Mouse (Mus musculus): ENCODE measurements around the gene Cotl1. TPM values are rescaled to one million over a fixed set of nuclear protein-coding genes. Genes with fewer than 3 reads are reported as not detected.

The Cotl1 gene
- polyA plus RNA-seq, 1 experiment from 2014 or later, result 262 TPM

DNA sequence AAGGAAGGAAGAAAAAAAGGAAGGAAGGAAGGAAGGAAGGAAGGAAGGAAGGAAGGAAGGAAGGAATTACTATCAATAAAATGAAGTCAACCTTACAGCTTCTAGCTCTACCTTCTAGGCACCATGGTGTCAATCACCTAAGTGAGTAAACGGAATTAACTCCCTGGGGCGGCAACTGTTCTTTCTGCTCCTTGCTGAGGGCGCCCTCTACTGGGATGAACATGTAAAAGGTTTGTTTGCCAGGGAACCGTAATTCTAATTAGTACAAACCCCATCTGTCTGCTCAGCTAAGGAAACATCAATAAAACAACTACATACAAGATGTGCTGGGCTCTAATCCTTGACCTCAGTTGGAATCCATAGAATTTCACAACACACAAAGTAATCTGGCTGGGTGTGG is 3.1 kb upstream of the Cotl1 start:
- Histone ChIP-seq H3K27ac (ENCODE audit: low read length) (no peak overlapping the region), H3K4me1 (ENCODE audit: control insufficient read depth, insufficient read depth, low read length) (peaks cover 4% of the 10 kb centered on the region; the same call in 1 of the 2 replicates), H3K9me3 (ENCODE audit: control insufficient read depth, low read length) (no peaks in the 10 kb centered on the region), H3K4me3 (ENCODE audit: low read length) (no peak overlapping the region), H3K9ac (ENCODE audit: low read depth, low read length) (no peak overlapping the region), H3K27me3 (replicated peaks; ENCODE audit: control insufficient read depth, insufficient read depth, low read length) (no peaks in the 10 kb centered on the region), H3K4me2 (ENCODE audit: low read depth, low read length) (no peak overlapping the region), H3K36me3 (ENCODE audit: control insufficient read depth, insufficient read depth, low read length) (no peaks in the 10 kb centered on the region)
- ATAC-seq, result no peak
- 2% methylated on average over 4 of the region's 4 CpGs for WGBS

DNA sequence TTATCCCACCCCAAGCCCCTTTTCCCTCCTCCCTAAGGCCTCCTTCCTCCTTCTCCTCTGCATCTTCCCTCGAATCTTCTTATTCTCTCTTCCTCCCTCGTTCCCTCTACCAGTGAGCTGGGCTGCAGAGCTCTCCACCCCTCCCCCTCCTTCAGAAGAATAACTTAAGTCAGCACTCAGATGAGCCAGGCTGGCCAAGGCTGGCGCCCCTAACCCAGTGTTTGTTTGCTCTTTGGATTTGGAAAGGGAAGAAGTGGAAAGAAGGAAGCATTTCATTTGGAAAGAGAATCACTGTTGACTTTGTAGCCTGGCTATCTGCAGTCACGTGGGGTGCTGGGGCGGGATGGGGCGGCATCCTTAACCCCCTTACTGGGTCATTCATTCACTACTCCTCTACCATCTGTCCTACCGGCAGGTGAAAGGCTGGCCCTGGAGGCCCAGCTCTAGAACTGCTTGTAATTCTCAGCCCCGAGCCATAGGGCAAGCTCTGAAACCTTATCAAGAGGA is 614 bp upstream of the Cotl1 start:
- Histone ChIP-seq H3K4me1 (ENCODE audit: control insufficient read depth, insufficient read depth, low read length) (peaks cover 23% of the 10 kb centered on the region), H3K9ac (ENCODE audit: low read depth, low read length) (peak overlapping the region; percentile 64), H3K4me2 (ENCODE audit: low read depth, low read length) (peak overlapping the region; percentile 81), H3K4me3 (ENCODE audit: low read length) (peak overlapping the region; percentile 75), H3K27ac (ENCODE audit: low read length) (peak overlapping the region; percentile 95), H3K36me3 (ENCODE audit: control insufficient read depth, insufficient read depth, low read length) (no peaks in the 10 kb centered on the region), H3K9me3 (ENCODE audit: control insufficient read depth, low read length) (no peaks in the 10 kb centered on the region), H3K27me3 (replicated peaks; ENCODE audit: control insufficient read depth, insufficient read depth, low read length) (no peaks in the 10 kb centered on the region)
- WGBS, result 11% methylated on average over 8 of the region's 8 CpGs
- ATAC-seq, result peak; percentile 79

DNA sequence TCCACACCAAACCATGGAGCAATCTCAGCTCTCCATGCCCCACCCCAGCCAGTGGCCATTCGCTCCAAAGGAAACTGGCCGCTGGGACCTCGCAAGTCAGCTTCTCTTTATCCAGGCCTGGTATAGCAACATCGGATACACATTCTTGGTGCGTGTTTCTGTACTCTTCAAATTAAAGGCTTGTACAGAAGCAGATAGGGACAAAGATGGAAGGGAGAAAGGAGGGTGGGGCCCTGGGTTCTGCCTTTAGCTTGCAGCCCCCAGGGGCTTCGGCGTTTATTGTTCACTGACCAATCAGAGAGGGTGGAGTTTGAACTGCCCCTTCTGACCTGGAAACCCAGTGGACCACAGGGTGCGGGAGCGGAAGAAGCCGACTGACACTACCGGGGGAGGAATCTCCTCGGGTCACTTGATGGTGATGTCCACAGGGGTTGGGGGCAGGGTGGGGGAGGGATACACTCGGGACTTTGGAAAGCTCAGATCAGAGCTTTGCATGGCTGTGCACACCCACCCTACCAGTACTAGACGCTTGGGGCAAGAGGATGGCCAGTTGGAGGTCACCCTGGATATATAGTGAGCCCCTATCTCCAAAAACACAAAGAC is 824 bp downstream of the Cotl1 start:
- Histone ChIP-seq H3K27me3 (replicated peaks; ENCODE audit: control insufficient read depth, insufficient read depth, low read length) (no peaks in the 10 kb centered on the region), H3K27ac (ENCODE audit: low read length) (peak overlapping the region; percentile 87), H3K9me3 (ENCODE audit: control insufficient read depth, low read length) (no peaks in the 10 kb centered on the region), H3K36me3 (ENCODE audit: control insufficient read depth, insufficient read depth, low read length) (no peaks in the 10 kb centered on the region), H3K4me3 (ENCODE audit: low read length) (peak overlapping the region; percentile 75), H3K4me2 (ENCODE audit: low read depth, low read length) (peak overlapping the region; percentile 81), H3K9ac (ENCODE audit: low read depth, low read length) (peak overlapping the region; percentile 89), H3K4me1 (ENCODE audit: control insufficient read depth, insufficient read depth, low read length) (peaks cover 24% of the 10 kb centered on the region)
- no peak for ATAC-seq
- 6% methylated on average over 14 of the region's 14 CpGs for WGBS

DNA sequence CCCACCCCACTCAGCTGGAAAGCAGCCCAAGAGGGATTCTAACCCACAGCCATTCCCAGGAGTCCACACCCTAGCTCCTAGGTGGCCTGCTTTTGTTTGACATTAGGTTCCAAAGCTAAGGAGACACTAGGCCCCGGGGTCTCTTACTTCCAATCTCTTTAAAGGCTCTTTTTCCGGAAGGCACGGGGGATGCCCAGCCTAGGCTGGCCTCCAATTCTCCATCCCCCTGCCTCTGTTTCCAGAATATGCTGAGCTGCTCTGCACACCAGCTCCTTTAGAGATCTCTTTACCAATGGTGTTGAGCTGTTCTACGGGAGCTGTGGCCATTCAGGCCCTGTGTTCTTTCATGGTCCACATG is 1.4 kb downstream of the Cotl1 start:
- Histone ChIP-seq H3K27me3 (replicated peaks; ENCODE audit: control insufficient read depth, insufficient read depth, low read length) (no peaks in the 10 kb centered on the region), H3K9me3 (ENCODE audit: control insufficient read depth, low read length) (no peaks in the 10 kb centered on the region), H3K4me3 (ENCODE audit: low read length) (peak overlapping the region; percentile 75), H3K4me1 (ENCODE audit: control insufficient read depth, insufficient read depth, low read length) (peaks cover 27% of the 10 kb centered on the region), H3K4me2 (ENCODE audit: low read depth, low read length) (peak overlapping the region; percentile 81), H3K27ac (ENCODE audit: low read length) (peak overlapping the region; percentile 87), H3K36me3 (ENCODE audit: control insufficient read depth, insufficient read depth, low read length) (no peaks in the 10 kb centered on the region), H3K9ac (ENCODE audit: low read depth, low read length) (peak overlapping the region; percentile 89)
- WGBS, result 57% methylated on average over 4 of the region's 4 CpGs
- no peak for ATAC-seq

DNA sequence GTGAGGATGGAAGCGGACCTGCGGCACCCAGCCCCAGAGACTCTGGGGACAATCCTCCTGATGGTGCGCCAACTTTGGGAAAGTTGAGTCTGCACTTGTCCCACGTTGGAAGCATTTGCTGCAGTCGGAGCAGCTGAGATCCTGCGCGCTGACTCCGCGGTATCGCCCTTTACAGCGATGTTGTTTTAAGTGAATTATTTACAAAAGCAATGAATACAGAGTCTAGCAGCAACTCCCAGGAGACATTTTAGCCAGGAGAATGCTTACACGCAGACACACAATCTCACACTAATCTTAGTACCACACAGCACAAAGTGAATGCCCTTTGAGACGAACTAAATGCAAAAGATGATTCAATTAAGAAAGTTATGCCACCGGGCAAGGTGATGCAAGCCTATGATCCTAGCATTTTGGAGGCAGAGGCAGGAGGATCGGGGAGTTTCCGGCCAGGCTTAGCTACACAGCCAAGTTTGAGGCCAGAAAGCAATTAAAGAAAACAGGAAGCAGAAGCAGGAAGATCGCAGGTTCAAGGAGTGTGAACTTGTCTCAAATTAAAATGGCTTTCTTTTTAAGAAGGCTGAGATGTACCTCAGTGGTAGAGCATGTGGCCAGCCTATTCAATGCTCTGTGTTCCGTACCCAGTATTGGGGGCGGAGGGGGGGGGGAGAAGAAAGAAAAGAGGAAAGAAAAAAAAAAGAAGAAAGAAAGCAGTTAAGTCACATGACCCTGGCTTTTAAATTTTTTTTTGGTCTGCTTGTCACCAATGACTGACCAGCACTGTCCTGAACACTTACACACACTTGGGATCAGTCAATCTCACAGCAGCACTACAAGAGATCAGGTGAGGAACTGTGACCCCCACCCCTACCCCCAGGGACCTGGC is 2.0 kb downstream of the Cotl1 start:
- H3K9me3 ChIP-seq (ENCODE audit: control insufficient read depth, low read length), result no peaks in the 10 kb centered on the region
- H3K27ac ChIP-seq (ENCODE audit: low read length), result peak overlapping the region; percentile 87
- no peak for ATAC-seq
- 40% methylated on average over 19 of the region's 19 CpGs for WGBS
- peak overlapping the region; percentile 81 for H3K4me2 ChIP-seq (ENCODE audit: low read depth, low read length)
- no peaks in the 10 kb centered on the region for H3K27me3 ChIP-seq (replicated peaks; ENCODE audit: control insufficient read depth, insufficient read depth, low read length)
- H3K4me1 ChIP-seq (ENCODE audit: control insufficient read depth, insufficient read depth, low read length), result peaks cover 33% of the 10 kb centered on the region
- no peaks in the 10 kb centered on the region for H3K36me3 ChIP-seq (ENCODE audit: control insufficient read depth, insufficient read depth, low read length)
- H3K4me3 ChIP-seq (ENCODE audit: low read length), result peak overlapping the region; percentile 75
- peak overlapping the region; percentile 89 for H3K9ac ChIP-seq (ENCODE audit: low read depth, low read length)

DNA sequence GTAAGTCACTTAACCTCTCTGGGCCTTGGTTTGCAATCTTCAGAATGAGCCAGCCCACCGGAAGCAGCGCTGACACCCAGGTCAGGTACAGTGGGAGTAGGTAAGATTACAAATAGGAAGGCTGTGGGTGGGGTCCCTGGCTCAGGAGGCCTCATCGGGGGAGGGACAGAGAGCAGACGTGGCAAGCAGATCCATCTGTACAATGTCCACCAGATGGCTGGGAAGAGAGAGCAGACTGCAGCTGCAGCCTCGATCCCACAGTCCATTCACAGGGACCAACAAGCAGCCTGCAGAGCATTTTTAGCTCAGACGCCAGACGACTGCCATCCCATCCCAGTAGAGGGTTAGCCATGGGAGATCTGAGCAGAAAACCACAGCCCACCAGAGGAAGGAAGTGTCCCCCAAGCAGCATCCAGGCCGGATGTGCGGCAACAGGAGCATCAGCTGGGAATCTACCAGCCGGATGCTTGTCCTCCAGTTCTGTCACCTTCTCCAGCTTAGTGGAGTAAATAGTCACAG is 2.7 kb downstream of the Cotl1 start:
- H3K4me1 ChIP-seq (ENCODE audit: control insufficient read depth, insufficient read depth, low read length), result peaks cover 40% of the 10 kb centered on the region
- H3K4me3 ChIP-seq (ENCODE audit: low read length), result peak overlapping the region; percentile 75
- no peaks in the 10 kb centered on the region for H3K9me3 ChIP-seq (ENCODE audit: control insufficient read depth, low read length)
- H3K27ac ChIP-seq (ENCODE audit: low read length), result peak overlapping the region; percentile 87
- no peaks in the 10 kb centered on the region for H3K27me3 ChIP-seq (replicated peaks; ENCODE audit: control insufficient read depth, insufficient read depth, low read length)
- peak overlapping the region; percentile 81 for H3K4me2 ChIP-seq (ENCODE audit: low read depth, low read length)
- WGBS, result 21% methylated on average over 10 of the region's 10 CpGs
- H3K36me3 ChIP-seq (ENCODE audit: control insufficient read depth, insufficient read depth, low read length), result no peaks in the 10 kb centered on the region
- no peak for ATAC-seq
- H3K9ac ChIP-seq (ENCODE audit: low read depth, low read length), result peak overlapping the region; percentile 89

DNA sequence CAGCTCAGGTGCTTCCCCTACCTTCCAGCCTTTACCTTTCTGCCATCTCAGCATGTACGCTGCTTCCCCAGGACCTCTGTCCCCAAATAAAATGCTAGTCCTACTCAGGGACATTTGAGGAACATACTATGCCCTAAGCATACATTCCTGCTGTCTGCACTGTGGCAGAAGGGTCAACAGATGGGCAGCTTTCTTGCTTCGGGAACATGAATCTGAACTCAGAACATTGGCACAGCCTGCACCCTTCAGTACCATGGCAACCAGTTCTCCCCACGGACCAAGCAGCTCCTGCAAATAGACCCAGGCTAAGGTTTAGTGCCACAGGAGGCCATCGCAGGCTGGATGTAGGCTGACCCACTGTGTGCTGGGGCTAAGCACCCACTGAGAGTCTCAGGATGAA is 3.5 kb downstream of the Cotl1 start:
- WGBS, result 79% methylated on average over 4 of the region's 4 CpGs
- Histone ChIP-seq H3K27me3 (replicated peaks; ENCODE audit: control insufficient read depth, insufficient read depth, low read length) (no peaks in the 10 kb centered on the region), H3K9ac (ENCODE audit: low read depth, low read length) (peak overlapping the region; percentile 89; the same call in 1 of the 2 replicates), H3K27ac (ENCODE audit: low read length) (0 out of 2 replicates have a peak overlapping the region, but pooled peaks have one; percentile 1), H3K4me1 (ENCODE audit: control insufficient read depth, insufficient read depth, low read length) (peaks cover 48% of the 10 kb centered on the region), H3K36me3 (ENCODE audit: control insufficient read depth, insufficient read depth, low read length) (no peaks in the 10 kb centered on the region), H3K9me3 (ENCODE audit: control insufficient read depth, low read length) (no peaks in the 10 kb centered on the region), H3K4me3 (ENCODE audit: low read length) (no peak overlapping the region), H3K4me2 (ENCODE audit: low read depth, low read length) (peak overlapping the region; percentile 81)
- ATAC-seq, result no peak

DNA sequence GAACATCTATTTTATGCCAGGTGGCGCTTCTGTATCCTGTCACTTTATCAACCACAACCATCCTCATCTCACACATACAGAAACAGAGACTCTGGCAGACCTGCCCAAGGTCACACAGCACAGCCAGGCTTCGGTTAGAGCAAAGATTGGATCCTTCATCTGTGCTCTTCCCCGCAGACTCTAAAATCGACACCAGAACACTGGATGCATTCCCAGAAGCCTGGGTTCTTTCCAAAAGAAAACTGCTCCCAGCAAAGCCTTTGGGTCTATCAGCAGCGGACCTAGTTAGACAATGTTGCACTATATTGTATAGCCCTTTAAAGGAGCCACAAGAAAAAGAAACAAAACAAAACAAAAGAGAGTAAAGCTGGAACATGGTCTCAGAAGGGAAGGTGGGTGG is 5.1 kb downstream of the Cotl1 start:
- Histone ChIP-seq H3K4me2 (ENCODE audit: low read depth, low read length) (no peak overlapping the region), H3K9ac (ENCODE audit: low read depth, low read length) (no peak overlapping the region), H3K9me3 (ENCODE audit: control insufficient read depth, low read length) (no peaks in the 10 kb centered on the region), H3K4me3 (ENCODE audit: low read length) (no peak overlapping the region), H3K4me1 (ENCODE audit: control insufficient read depth, insufficient read depth, low read length) (peaks cover 64% of the 10 kb centered on the region), H3K36me3 (ENCODE audit: control insufficient read depth, insufficient read depth, low read length) (no peaks in the 10 kb centered on the region), H3K27me3 (replicated peaks; ENCODE audit: control insufficient read depth, insufficient read depth, low read length) (no peaks in the 10 kb centered on the region), H3K27ac (ENCODE audit: low read length) (peak overlapping the region; percentile 43)
- no peak for ATAC-seq
- 81% methylated on average over 5 of the region's 5 CpGs for WGBS

DNA sequence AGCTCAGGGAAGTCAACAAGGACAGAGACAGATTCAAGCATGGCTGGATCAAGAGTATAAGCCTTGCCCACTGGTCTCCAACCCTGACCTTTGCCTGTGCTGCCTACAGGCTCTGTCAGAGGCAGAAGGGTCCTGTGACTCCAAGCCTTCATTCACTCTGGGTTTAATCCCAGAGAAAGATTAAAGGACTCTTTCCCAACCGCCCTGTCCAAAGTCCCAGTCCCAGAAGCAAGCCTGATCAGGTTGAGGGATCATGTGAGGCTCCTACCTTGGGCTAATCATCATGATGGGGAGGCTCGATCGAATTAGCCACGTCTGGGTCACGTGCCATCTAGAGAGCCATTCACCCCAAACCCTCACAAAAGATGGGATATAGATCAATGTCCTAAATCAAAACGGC is 5.7 kb downstream of the Cotl1 start:
- ATAC-seq, result peak; percentile 32
- Histone ChIP-seq H3K9ac (ENCODE audit: low read depth, low read length) (no peak overlapping the region; the same call in 1 of the 2 replicates), H3K4me2 (ENCODE audit: low read depth, low read length) (no peak overlapping the region), H3K4me1 (ENCODE audit: control insufficient read depth, insufficient read depth, low read length) (peaks cover 70% of the 10 kb centered on the region), H3K27me3 (replicated peaks; ENCODE audit: control insufficient read depth, insufficient read depth, low read length) (no peaks in the 10 kb centered on the region), H3K36me3 (ENCODE audit: control insufficient read depth, insufficient read depth, low read length) (no peaks in the 10 kb centered on the region), H3K4me3 (ENCODE audit: low read length) (no peak overlapping the region), H3K27ac (ENCODE audit: low read length) (peak overlapping the region; percentile 85), H3K9me3 (ENCODE audit: control insufficient read depth, low read length) (no peaks in the 10 kb centered on the region)
- WGBS, result 76% methylated on average over 6 of the region's 6 CpGs

Measured in intestine, embryonic 16.5 days (tissue).